Mouse (Mus musculus): ENCODE results near the gene Otud5. TPM values are rescaled to one million over a fixed set of nuclear protein-coding genes. Genes with fewer than 3 reads are reported as not detected.

Otud5 gene
- total RNA-seq, 1 experiment: 65.3 TPM

DNA sequence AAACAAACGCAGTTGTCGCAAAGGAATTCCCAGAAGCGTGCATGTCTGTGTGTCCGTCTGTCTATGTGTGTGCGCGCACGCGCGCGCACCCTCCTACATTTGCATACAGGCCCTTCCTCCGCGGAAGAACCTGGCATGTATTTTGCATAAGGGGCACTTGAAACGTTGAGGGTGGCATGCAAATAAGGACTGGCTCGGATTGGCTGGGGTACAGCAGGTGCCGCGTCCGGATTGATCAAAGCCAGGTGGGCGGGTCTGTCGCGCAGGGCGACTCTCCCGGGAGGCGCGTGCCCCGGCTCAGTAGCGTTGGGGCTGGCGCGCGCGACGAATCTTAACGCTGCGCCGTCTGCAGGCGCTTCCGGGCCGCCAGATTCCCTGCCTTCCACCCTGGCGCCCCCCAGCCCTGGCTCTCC is 36.8 kb downstream of the Otud5 start, which contains the start of gene Pim2:
TSS of gene Pim2 (plus strand) at position 256 of the 413 bp plus-strand sequence.
- DNase-seq (ENCODE audit: low read depth, low spot score): no peak

DNA sequence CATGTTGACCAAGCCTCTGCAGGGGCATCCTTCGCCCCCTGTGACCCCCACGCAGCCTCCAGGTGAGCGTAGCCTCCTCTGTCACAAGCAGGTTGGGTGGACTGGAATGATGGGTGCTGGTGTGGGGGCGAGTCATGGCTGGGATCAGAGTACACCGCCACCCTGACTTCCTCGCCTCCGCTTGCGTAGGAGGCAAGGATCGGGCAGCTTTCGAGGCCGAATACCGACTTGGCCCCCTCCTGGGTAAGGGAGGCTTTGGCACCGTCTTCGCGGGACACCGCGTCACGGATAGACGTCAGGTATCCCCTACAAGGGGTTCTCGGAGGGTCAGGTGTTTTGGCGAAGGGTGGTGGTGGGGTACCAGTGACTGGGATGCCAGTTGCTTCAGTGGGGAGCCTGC is 37.3 kb downstream of the Otud5 start:
- peaks cover 0 to 5% of the 10 kb centered on the region in 2 experiments; a peak in 2 of 4 replicates for H3K4me1 ChIP-seq (ENCODE audit: control insufficient read depth in 2 of 2, insufficient read depth in 2 of 2, low read length in 2 of 2, poor library complexity in 1 of 2)
- in situ Hi-C loops (cut with MboI; ENCODE audit: low sequenced_read_pairs in 2 of 2, unreplicated experiment in 2 of 2): no loop called here
- H3K27ac ChIP-seq (ENCODE audit: insufficient read depth, low read depth, low read length, poor library complexity, severe bottlenecking): peak overlapping the region; percentile 18; the same call in 1 of the 2 replicates

More for the DNA sequence above, 36.8 kb downstream of the Otud5 start, which contains the start of gene Pim2:
- Histone ChIP-seq H3K9me3 (ENCODE audit: control insufficient read depth, insufficient read depth, low read depth, low read length) (no peaks in the 10 kb centered on the region), H3K4me1 (ENCODE audit: control insufficient read depth in 2 of 2, insufficient read depth in 2 of 2, low read length in 2 of 2, poor library complexity in 1 of 2) (peaks cover 0 to 5% of the 10 kb centered on the region in 2 experiments; a peak in 2 of 4 replicates), H3K4me3 (ENCODE audit: insufficient read depth in 1 of 2, low read depth in 1 of 2, low read length in 2 of 2, poor library complexity in 1 of 2, severe bottlenecking in 1 of 2) (peak within 1 kb of the TSS; percentile 84 to 88), H3K9ac (ENCODE audit: insufficient read depth, low read depth, low read length, poor library complexity, severe bottlenecking) (peak within 1 kb of the TSS; percentile 83), H3K27ac (ENCODE audit: insufficient read depth, low read depth, low read length, poor library complexity, severe bottlenecking) (peak within 1 kb of the TSS; percentile 18; the same call in 1 of the 2 replicates), H3K36me3 (ENCODE audit: control insufficient read depth, insufficient read depth, low read length, poor library complexity, severe bottlenecking) (peaks cover 19% of the 10 kb centered on the region)
- in situ Hi-C loops (cut with MboI; ENCODE audit: low sequenced_read_pairs in 2 of 2, unreplicated experiment in 2 of 2): no loop called here
- TF ChIP-seq ZNF384 (IDR thresholded peaks at IDR 0.05; ENCODE audit: low read depth, low read length) (no peak), ZC3H11A (IDR thresholded peaks at IDR 0.05; ENCODE audit: borderline replicate concordance, low read depth, low read length) (no peak), MAFK (IDR thresholded peaks at IDR 0.05; ENCODE audit: insufficient read depth, low read depth, low read length) (no peak)

DNA sequence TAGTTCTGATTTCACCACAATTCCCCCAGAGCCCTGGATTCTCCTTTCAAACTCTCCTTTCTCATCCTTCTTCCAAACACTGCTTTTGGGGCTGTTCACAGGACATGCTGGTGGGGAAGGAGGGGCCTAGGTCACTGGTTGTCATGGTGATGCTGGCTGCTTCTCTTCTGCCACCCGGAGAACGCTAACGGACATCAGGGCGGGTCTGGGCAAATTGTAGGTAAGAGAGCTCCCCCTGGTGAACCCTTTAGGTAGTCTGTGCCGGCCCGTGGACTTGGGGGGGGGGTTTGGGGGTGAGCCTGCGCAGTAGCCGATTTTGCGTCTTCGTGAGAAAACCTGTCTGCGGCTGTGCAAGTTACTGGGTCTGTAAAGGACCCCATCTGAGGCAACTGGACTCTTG is 38.7 kb downstream of the Otud5 start:
- no peak for TF ChIP-seq HCFC1 (IDR thresholded peaks at IDR 0.05; ENCODE audit: borderline replicate concordance, insufficient read depth, low read length)
- TF ChIP-seq ZC3H11A (IDR thresholded peaks at IDR 0.05; ENCODE audit: borderline replicate concordance, low read depth, low read length): no peak
- no peak for TF ChIP-seq ZNF384 (IDR thresholded peaks at IDR 0.05; ENCODE audit: low read depth, low read length)
- TF ChIP-seq CHD2 (IDR thresholded peaks at IDR 0.05; ENCODE audit: low read depth, low read length): no peak
- TF ChIP-seq MAFK (IDR thresholded peaks at IDR 0.05; ENCODE audit: insufficient read depth, low read depth, low read length): no peak
- in situ Hi-C loops (cut with MboI; ENCODE audit: low sequenced_read_pairs in 2 of 2, unreplicated experiment in 2 of 2): no loop called here
- H3K9ac ChIP-seq (ENCODE audit: insufficient read depth, low read depth, low read length, poor library complexity, severe bottlenecking): no peak overlapping the region
- H3K27ac ChIP-seq (ENCODE audit: insufficient read depth, low read depth, low read length, poor library complexity, severe bottlenecking): no peak overlapping the region
- H3K36me3 ChIP-seq (ENCODE audit: control insufficient read depth, insufficient read depth, low read length, poor library complexity, severe bottlenecking): peaks cover 7% of the 10 kb centered on the region
- no peak for DNase-seq (ENCODE audit: low read depth, low spot score)
- peak overlapping the region; percentile 1 to 88; a peak in 3 of 4 replicates for H3K4me3 ChIP-seq (ENCODE audit: insufficient read depth in 1 of 2, low read depth in 1 of 2, low read length in 2 of 2, poor library complexity in 1 of 2, severe bottlenecking in 1 of 2)
- no peaks in the 10 kb centered on the region for H3K9me3 ChIP-seq (ENCODE audit: control insufficient read depth, insufficient read depth, low read depth, low read length)
- peaks cover 0 to 5% of the 10 kb centered on the region in 2 experiments; a peak in 2 of 4 replicates for H3K4me1 ChIP-seq (ENCODE audit: control insufficient read depth in 2 of 2, insufficient read depth in 2 of 2, low read length in 2 of 2, poor library complexity in 1 of 2)

More for the DNA sequence above, 37.3 kb downstream of the Otud5 start:
- DNase-seq (ENCODE audit: low read depth, low spot score): no peak
- peak overlapping the region; percentile 83 for H3K9ac ChIP-seq (ENCODE audit: insufficient read depth, low read depth, low read length, poor library complexity, severe bottlenecking)
- TF ChIP-seq CHD2 (IDR thresholded peaks at IDR 0.05; ENCODE audit: low read depth, low read length) (no peak), ZNF384 (IDR thresholded peaks at IDR 0.05; ENCODE audit: low read depth, low read length) (no peak), MAFK (IDR thresholded peaks at IDR 0.05; ENCODE audit: insufficient read depth, low read depth, low read length) (no peak), HCFC1 (IDR thresholded peaks at IDR 0.05; ENCODE audit: borderline replicate concordance, insufficient read depth, low read length) (no peak), ZC3H11A (IDR thresholded peaks at IDR 0.05; ENCODE audit: borderline replicate concordance, low read depth, low read length) (no peak)
- peaks cover 17% of the 10 kb centered on the region for H3K36me3 ChIP-seq (ENCODE audit: control insufficient read depth, insufficient read depth, low read length, poor library complexity, severe bottlenecking)
- peak overlapping the region; percentile 84 to 88 for H3K4me3 ChIP-seq (ENCODE audit: insufficient read depth in 1 of 2, low read depth in 1 of 2, low read length in 2 of 2, poor library complexity in 1 of 2, severe bottlenecking in 1 of 2)
- no peaks in the 10 kb centered on the region for H3K9me3 ChIP-seq (ENCODE audit: control insufficient read depth, insufficient read depth, low read depth, low read length)

DNA sequence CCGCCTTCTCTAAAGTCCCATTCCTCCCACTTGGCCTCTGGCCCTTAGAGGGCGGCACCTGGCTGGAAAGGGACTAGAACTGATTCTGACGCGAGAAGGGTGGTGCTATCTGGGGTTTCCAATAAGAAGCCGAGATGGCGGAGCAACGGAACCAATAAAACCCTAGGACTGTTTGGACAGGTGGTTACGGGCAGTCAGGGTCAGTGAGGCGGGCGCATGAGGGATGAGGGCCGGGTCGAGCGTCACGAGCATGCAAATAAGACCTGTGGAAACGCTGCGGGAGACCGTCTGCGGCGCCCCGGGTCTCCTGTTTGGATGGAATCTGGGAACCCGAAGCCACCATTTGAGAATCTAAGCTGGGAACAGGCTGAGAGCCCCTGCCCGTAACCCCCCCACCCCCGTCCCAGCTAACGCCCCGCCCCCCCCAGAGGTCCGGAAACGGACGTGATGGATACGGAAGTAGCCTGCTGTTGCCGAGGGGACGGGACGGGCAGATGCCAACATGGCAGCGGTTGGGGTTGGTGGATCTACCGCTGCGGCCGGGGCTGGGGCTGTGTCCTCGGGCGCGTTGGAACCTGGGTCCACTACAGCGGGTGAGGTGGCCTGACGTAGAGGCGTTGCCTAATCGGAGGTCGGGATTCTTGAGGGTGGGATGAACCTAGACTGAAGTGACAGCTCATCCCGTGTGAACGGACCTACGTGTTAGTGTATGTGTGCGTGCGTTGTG is 42.8 kb downstream of the Otud5 start, which contains the start of gene Slc35a2:
TSS of gene Slc35a2 (plus strand) at position 188 of the 727 bp plus-strand sequence.
- Histone ChIP-seq H3K9me3 (ENCODE audit: control insufficient read depth, insufficient read depth, low read depth, low read length) (no peaks in the 10 kb centered on the region), H3K27ac (ENCODE audit: insufficient read depth, low read depth, low read length, poor library complexity, severe bottlenecking) (peak within 1 kb of the TSS; percentile 85), H3K4me1 (ENCODE audit: control insufficient read depth in 2 of 2, insufficient read depth in 2 of 2, low read length in 2 of 2, poor library complexity in 1 of 2) (peaks cover 0 to 5% of the 10 kb centered on the region in 2 experiments; a peak in 2 of 4 replicates), H3K36me3 (ENCODE audit: control insufficient read depth, insufficient read depth, low read length, poor library complexity, severe bottlenecking) (peaks cover 6% of the 10 kb centered on the region; the same call in 1 of the 2 replicates), H3K4me3 (ENCODE audit: insufficient read depth in 1 of 2, low read depth in 1 of 2, low read length in 2 of 2, poor library complexity in 1 of 2, severe bottlenecking in 1 of 2) (peak within 1 kb of the TSS; percentile 69 to 78), H3K9ac (ENCODE audit: insufficient read depth, low read depth, low read length, poor library complexity, severe bottlenecking) (peak within 1 kb of the TSS; percentile 70)
- TF ChIP-seq MAFK (IDR thresholded peaks at IDR 0.05; ENCODE audit: insufficient read depth, low read depth, low read length) (no peak), ZNF384 (IDR thresholded peaks at IDR 0.05; ENCODE audit: low read depth, low read length) (no peak), HCFC1 (IDR thresholded peaks at IDR 0.05; ENCODE audit: borderline replicate concordance, insufficient read depth, low read length) (no peak), CHD2 (IDR thresholded peaks at IDR 0.05; ENCODE audit: low read depth, low read length) (no peak)
- in situ Hi-C loops (cut with MboI; ENCODE audit: low sequenced_read_pairs in 2 of 2, unreplicated experiment in 2 of 2): no loop called here
- no peak for DNase-seq (ENCODE audit: low read depth, low spot score)
